Mouse (Mus musculus) fibroblast of lung, adult 2 months (primary cell): Measurements from ENCODE around the gene Ltbp1.

Experiments
- DNase-seq: peaks from one replicate; pipeline ENCODE4 v3.0.0-alpha.2; 2011; ENCODE audit warnings: low read depth

Ltbp1 gene

GRCm38 (mm10) chr17:75300908-75301307 lies 295.5 kb downstream of the Ltbp1 start:
- DNase-seq, result no peak

- no peak for DNase-seq
These were observed 299.5 kb downstream of the Ltbp1 start for GRCm38 (mm10) chr17:75304807-75305420.

GRCm38 (mm10) chr17:75305714-75306113 lies 300.3 kb downstream of the Ltbp1 start:
- no peak for DNase-seq

DNA sequence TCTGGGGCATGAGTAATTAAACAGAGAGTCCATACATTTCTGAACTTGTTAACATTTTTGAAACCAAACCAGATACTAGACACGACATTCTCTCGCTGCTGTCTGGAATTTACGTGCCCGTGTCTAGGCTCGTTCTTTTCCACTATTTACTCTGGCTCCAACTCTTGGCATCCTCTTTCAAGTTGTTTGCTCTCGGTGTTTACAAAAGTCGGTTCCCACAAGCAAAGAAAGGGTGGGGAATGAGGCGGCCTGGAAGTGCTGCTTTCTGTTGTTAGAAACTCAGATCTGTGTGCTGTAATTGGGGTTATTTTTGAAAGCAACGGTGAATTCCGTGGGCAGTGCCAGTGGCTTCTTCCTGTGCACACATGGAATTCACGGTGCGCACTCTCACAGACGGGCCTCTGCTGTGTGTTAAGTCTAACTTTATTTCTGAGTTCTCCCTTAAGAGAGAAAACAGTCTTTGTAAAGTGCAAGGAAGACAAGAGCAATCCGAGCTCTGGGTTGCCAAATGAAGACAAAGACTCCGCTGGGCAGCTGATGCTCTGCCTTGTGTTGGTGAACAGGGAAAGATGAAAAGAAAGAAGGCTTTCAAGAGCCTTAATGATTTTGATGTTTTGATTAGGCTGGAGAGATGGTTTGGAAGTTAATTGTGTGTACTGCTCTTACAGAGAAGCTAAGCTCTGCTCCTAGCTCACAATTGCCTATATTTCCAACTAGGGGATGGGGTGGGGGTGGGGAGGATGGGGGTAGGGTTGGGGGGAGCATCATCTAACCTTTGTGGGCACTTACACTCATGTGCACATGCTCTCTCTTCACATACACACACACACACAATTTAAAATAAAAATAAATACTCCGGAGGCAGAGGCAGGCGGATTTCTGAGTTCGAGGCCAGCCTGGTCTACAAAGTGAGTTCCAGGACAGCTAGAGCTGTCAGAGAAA lies 302.0 kb downstream of the Ltbp1 start:
- DNase-seq, result peak; percentile 59

DNA sequence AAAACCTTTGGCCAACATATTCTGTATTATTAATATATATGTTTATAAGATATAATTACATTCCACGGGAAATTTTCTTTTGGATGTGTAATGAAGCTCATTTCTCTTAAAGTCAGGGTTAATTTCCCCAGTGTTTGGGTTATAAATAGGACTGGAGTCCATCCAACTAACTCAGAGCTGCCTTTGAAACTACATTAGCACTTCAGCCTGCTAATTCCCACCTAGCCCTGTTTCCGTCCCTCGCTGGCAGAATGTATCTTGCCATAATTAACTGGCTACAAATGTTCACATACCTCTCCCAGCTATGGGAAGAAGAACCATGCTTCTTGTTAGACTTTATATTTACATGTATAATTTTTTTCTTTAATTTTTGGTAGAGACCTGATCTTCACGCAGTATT lies 311.7 kb downstream of the Ltbp1 start:
- DNase-seq, result no peak

DNA sequence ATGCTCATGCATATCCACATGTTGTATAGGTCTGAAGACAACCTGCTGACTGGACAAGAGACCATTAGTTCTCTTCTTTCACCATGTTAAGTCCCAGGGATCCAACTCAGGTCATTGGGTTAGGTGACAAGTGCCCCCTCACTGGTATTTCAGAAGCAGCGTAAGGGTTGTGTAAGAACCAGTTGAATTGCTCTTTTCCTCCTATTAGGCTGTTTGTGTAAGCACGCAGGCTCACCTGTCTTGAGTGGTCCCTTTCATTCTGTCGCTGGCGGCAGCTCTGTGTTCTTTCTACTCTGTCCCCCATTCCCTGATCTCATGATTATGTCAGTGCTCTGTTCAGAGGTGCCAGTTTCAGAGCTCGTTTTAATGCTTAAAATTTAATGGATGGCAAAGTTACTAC lies 317.9 kb downstream of the Ltbp1 start:
- DNase-seq, result no peak

DNA sequence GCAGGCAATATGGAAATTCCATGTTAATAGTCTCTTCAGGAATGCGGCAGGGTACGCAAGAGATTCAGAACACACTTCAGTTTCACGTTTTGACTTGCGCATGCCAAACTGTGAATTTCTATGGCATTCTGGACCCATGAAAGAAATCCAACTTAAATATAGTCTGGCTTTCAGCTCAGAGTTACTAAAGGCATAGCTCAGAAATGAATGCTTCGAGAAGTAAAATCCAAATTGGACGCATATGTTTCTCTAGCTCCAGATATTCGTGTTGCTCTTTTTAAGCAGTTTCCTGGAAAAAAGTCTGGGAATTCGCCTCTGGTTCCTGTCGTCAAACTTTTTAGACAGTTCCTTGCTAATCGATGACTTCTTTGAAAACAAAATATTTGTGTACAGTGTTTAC lies 318.4 kb downstream of the Ltbp1 start:
- no peak for DNase-seq

DNA sequence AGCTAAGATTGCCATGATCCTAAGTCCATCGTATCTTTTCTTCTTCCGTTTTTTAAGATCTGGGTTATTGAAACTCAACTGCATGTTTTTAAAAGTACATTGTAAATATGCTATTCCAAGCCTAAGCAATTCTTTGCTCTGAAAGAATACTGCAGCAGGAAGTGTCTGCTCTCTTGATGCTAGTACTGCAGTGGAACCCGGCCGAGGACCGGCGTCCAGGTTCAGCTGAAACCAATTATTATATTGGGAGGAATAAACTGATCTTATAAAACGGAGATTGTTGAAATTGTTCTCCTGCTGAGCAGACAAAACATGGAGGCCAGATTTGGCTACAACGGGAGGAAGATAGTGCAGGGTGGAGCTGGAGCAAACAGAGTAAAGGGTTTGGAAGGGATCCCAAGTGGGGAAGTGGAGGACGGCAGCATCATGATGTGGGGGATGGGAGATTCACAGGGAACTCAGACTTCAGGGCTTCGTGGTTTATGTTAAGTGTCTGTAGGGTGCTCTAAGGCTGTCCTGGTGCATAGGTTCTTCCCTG lies 322.8 kb downstream of the Ltbp1 start:
- no peak for DNase-seq

DNA sequence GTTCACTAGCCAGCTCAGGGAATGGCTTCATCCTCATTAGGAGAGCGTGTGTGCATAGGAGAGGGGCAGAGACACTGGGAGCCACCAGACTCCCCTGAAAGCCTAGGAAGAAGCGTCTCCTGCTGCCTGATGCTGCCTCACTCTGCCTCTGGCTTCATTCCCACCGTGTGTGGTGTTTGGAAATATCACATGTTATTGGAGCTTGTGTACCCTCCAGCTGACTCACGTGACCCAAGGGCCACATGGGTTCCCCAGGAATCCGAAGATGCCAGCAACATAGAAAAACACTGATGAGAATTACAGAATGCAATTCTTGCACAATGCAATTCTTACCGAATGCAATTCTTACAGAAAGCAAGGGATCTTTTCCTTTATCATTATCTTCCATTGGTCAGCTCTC lies 325.0 kb downstream of the Ltbp1 start:
- no peak for DNase-seq

- DNase-seq, result no peak
These were observed 326.1 kb downstream of the Ltbp1 start for GRCm38 (mm10) chr17:75331421-75331951.

GRCm38 (mm10) chr17:75332289-75332688 lies 326.9 kb downstream of the Ltbp1 start:
- no peak for DNase-seq

GRCm38 (mm10) chr17:75333011-75333410 lies 327.6 kb downstream of the Ltbp1 start:
- no peak for DNase-seq

- no peak for DNase-seq
These were observed 328.4 kb downstream of the Ltbp1 start for GRCm38 (mm10) chr17:75333759-75334158.

- no peak for DNase-seq
These were observed 330.3 kb downstream of the Ltbp1 start for GRCm38 (mm10) chr17:75335649-75336048.

GRCm38 (mm10) chr17:75341227-75341626 lies 335.9 kb downstream of the Ltbp1 start:
- no peak for DNase-seq

GRCm38 (mm10) chr17:75345116-75345515 lies 339.7 kb downstream of the Ltbp1 start:
- DNase-seq, result no peak

DNA sequence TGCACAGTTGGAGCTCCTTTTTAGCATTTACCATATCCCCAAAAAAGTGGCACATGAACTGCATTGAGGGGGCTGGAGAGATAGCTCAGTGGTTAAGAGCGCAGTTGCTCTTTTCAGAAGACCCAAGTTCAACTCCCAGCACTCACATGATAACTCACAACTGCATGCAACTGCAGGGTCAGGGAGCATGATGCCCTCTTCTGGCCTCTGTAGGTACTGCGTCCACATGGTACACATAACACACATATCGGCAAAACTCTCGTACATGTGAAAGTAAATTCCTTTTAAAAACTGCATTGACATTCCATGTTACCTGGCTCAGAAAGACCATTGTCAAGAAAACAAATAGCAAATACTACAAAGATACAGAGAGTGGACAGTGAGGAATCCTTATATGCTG lies 342.0 kb downstream of the Ltbp1 start:
- DNase-seq, result no peak

GRCm38 (mm10) chr17:75349109-75349508 lies 343.7 kb downstream of the Ltbp1 start:
- no peak for DNase-seq

GRCm38 (mm10) chr17:75349602-75350001 lies 344.2 kb downstream of the Ltbp1 start:
- DNase-seq, result no peak

- no peak for DNase-seq
These were observed 348.0 kb downstream of the Ltbp1 start for GRCm38 (mm10) chr17:75353323-75353722.

DNA sequence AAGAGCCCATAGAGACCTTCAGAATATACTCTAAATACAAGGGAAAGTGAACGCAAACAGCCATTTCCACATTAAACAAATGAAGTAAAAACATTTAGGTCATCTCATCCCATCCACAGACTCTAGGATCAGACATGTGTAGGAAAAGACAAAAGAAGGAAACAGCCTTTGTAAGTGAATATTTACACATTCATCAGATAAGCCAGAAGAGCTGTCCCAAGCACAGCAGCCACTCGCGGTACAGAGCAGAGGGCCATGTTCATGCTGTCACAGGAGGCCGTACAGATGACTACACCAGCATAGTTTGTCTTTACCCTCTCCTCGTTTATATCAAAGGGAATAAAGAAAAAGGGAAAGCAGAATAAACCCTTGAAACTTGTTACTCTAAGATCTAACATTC lies 350.1 kb downstream of the Ltbp1 start:
- DNase-seq, result no peak

- DNase-seq, result no peak
These were observed 354.7 kb downstream of the Ltbp1 start for GRCm38 (mm10) chr17:75360111-75360510.

DNA sequence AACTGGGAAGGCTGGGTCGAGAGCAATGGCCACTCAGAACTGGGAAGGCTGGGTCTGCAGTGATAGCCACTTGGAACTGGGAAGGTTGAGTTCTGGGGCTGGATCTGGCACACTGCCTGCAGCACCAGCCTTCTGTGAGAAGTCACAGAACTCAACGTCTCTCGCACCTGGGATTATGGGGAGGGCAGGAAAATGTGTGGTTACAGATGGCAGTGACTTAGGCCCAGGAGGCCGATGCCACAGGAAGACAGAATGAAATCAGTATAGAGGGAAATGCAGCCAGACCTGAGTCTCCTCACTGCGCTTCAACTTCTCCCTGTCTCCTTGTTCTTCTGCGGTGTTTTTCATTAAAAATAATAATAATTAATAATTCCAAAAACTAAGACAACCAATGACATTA lies 361.0 kb downstream of the Ltbp1 start:
- no peak for DNase-seq
